Mouse (Mus musculus) macrophage (primary cell): ENCODE data around the gene Csdc2. TPM values are rescaled to one million over a fixed set of nuclear protein-coding genes. Genes with fewer than 3 reads are reported as not detected.
"Not testable (repeated sequence)": the region's sequence is repeated elsewhere in the genome, so short reads cannot be mapped to it uniquely, and the experiment has no call there.

ENCODE experiments used
- H3K27ac ChIP-seq: fragments of 350-480 bp; formaldehyde crosslinking; 2 replicates; pipeline ENCODE4 v1.9.0; 2021
- H3K36me3 ChIP-seq: fragments of 350-480 bp; formaldehyde crosslinking; 2 replicates; pipeline ENCODE4 v1.9.0; 2021; ENCODE audit errors: inconsistent target
- H3K4me3 ChIP-seq: fragments of 350-480 bp; formaldehyde crosslinking; 2 replicates; pipeline ENCODE4 v1.9.0; 2021; ENCODE audit errors: inconsistent target
- H3K79me2 ChIP-seq: fragments of 350-480 bp; formaldehyde crosslinking; 2 replicates; pipeline ENCODE4 v1.9.0; 2021; ENCODE audit errors: inconsistent target
- WGBS: methylation state at CpG from one replicate; pipeline ENCODE4 v1.1.7; 2026; ENCODE audit warnings: inconsistent platforms; ENCODE audit not compliant: missing documents; 5-methylcytosine and 5-hydroxymethylcytosine counted together
- polyA plus RNA-seq: library from polyadenylated mRNA; stranded (reverse); fragments of 250-400 nt; gene quantifications from 3 replicates; pipeline ENCODE4 v1.2.4, GENCODE M21; 2018; ENCODE audit warnings: inconsistent platforms
- total RNA-seq, 78 experiments: library from RNA; depleted of rRNA; stranded (reverse); fragments of 250-400 nt; gene quantifications; 1 replicate in 9 of 78; 2 replicates in 24 of 78; 3 replicates in 43 of 78; 4 replicates in 2 of 78; pipeline ENCODE4 v1.2.4; 2018; ENCODE audit warnings: inconsistent platforms in 56 of 78

The Csdc2 gene
- total RNA-seq (2018; cell fraction: chromatin; rRNA removed): under 1 TPM in 1 of 26 experiments, not detected in 25; 0.63 TPM
- total RNA-seq (2018; cell fraction: cytosol; rRNA removed): under 1 TPM in 13 of 26 experiments, not detected in 13; 0.04 to 0.22 (median 0.09) TPM
- under 1 TPM in 1 of 26 experiments, not detected in 25; 0.77 TPM for total RNA-seq (2018; cell fraction: nucleus; rRNA removed)
- 0.10 TPM in 1 of 3 replicates, not detected in the others for polyA plus RNA-seq

DNA sequence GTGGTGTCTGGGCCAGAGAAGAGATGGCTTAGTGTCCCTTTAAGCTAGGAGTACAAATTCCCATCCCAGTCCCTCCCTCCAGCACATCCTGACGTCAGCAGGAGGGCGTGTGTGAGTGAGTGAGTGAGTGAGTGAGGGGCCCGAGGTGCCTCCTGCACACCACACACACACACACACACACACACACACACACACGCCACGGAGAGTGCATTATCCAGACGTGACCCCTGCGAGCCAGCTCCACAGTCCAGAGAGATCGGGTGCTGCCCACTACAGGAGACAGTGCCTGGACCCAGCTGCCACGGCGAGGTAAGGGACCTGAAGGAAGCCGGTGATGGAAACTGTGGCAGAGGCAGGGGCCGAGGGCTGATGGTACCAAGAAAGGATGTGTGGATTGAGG lies at the start of gene Csdc2:
TSS of gene Csdc2 (plus strand) at position 81 of the 400 bp plus-strand sequence.
- H3K4me3 ChIP-seq: no peak within 1 kb of the TSS
- no peak within 1 kb of the TSS for H3K27ac ChIP-seq

DNA sequence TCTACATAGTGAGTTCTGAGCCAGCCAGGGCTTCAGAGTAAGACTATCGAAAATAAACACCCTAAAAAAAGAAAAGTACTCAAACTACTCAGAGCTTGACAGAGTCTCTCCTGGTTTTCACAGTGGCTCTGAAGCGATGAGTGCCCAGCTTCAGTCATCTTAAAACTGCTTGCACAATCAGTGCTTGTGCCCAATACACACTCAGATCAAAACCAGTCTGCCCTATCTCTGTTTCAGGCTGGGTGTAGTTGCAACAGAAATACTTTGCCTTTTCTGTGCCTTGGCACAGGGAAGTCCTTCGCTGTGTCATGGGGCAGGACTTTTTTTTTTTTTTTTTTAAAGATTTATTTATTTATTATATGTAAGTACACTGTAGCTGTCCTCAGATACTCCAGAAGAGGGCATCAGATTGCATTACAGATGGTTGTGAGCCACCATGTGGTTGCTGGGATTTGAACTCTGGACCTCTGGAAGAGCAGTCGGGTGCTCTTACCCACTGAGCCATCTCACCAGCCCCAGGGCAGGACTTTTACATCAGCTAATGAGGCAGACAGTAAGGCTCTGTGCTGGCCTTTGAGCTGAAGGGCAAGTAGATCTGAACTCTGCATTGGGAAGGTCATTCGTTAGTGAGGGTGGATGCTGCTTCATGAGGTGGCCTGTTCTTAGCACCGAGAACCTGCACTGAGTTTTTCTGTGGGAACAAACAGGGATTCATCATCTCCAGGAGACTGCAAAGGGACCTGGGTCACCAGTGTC lies 49.6 kb upstream of the Csdc2 start:
- peaks cover 77% of the 10 kb centered on the region for H3K79me2 ChIP-seq
- 86% methylated on average over 6 of the region's 6 CpGs for WGBS
- 0 out of 2 replicates have a peak, but pooled peaks cover 11% of the 10 kb centered on the region for H3K36me3 ChIP-seq
- H3K4me3 ChIP-seq: no peak overlapping the region
- H3K27ac ChIP-seq: no peak overlapping the region

More for the DNA sequence above, at the start of gene Csdc2:
- no peaks in the 10 kb centered on the region for H3K36me3 ChIP-seq
- H3K79me2 ChIP-seq: no peaks in the 10 kb centered on the region
- 65% methylated on average over 10 of the region's 12 CpGs for WGBS

DNA sequence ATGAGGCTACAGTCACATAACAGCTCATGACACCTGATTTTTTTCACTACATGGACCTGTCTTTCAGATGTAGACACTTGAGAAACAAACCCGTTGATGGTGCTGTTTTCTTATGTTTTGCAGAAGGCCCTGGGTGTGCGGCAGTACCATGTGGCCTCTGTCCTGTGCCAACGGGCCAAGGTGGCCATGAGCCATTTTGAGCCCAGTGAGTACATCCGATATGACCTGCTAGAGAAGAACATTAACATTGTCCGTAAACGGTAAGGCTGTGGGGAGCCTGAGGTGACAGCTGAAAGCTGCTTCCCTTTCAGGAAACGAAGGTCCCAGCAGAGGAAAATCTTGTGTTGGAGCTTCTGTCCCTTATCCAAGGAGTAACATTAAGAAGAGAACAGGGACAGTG lies 47.4 kb upstream of the Csdc2 start:
- Histone ChIP-seq H3K27ac (no peak overlapping the region), H3K79me2 (peaks cover 55% of the 10 kb centered on the region), H3K4me3 (no peak overlapping the region), H3K36me3 (0 out of 2 replicates have a peak, but pooled peaks cover 16% of the 10 kb centered on the region)
- 94% methylated on average over 7 of the region's 7 CpGs for WGBS

GRCm38 (mm10) chr15:81891140-81891802 lies 45.3 kb upstream of the Csdc2 start:
- Histone ChIP-seq H3K27ac (no peak overlapping the region), H3K4me3 (no peak overlapping the region), H3K79me2 (peaks cover 34% of the 10 kb centered on the region), H3K36me3 (0 out of 2 replicates have a peak, but pooled peaks cover 30% of the 10 kb centered on the region)
- WGBS: 85% methylated on average over 7 of the region's 7 CpGs

DNA sequence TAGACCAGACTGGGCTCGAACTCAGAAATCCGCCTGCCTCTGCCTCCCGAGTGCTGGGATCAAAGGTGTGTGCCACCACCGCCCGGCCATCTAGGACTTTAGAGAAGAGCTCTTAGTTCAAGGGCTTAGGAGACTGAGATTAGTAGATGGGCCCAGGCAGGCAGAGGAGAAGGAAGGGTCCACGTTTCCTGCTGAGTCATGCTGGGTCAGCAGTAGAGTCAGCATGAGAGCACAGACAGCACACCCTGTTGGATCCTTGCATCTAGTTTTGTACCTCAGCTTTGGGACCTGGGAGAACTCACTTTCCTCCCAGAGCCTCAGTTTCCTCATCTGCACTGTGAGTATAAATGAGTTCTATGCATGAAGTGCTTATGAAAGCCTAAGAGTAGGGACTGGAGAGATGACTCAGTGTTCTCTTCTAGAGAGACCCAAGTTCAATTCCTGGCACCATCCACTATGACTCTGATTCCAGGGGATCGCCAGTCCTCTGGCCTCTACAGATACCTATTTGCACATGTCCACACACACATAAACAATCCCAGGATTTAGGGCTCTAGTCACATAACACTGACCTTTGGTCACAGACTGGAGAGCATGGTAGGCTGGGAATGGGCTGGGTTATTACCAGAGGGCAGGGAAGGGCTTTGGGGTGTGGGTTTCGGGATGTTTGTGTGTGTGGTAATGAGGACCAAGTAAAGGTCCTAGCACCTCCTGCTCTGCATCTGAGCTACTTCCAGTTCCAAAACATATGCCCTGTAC lies 44.6 kb upstream of the Csdc2 start:
- Histone ChIP-seq H3K27ac (no peak overlapping the region), H3K4me3 (no peak overlapping the region), H3K79me2 (peaks cover 27% of the 10 kb centered on the region), H3K36me3 (0 out of 2 replicates have a peak, but pooled peaks cover 32% of the 10 kb centered on the region)
- WGBS: 71% methylated on average over 5 of the region's 8 CpGs

GRCm38 (mm10) chr15:81894002-81894401 lies 42.6 kb upstream of the Csdc2 start:
- Histone ChIP-seq H3K79me2 (peaks cover 6% of the 10 kb centered on the region; the same call in 1 of the 2 replicates), H3K4me3 (no peak overlapping the region), H3K27ac (no peak overlapping the region), H3K36me3 (peaks cover 36% of the 10 kb centered on the region)
- 100% methylated on average over 1 of the region's 1 CpGs for WGBS

GRCm38 (mm10) chr15:81896407-81896806 lies 40.2 kb upstream of the Csdc2 start:
- H3K79me2 ChIP-seq: no peaks in the 10 kb centered on the region
- peaks cover 54% of the 10 kb centered on the region for H3K36me3 ChIP-seq
- no peak overlapping the region for H3K4me3 ChIP-seq
- H3K27ac ChIP-seq: no peak overlapping the region
- WGBS: 93% methylated on average over 2 of the region's 2 CpGs

- H3K27ac ChIP-seq: no peak overlapping the region
- WGBS: 91% methylated on average over 5 of the region's 5 CpGs
These were observed 38.8 kb upstream of the Csdc2 start for GRCm38 (mm10) chr15:81897607-81898285.

DNA sequence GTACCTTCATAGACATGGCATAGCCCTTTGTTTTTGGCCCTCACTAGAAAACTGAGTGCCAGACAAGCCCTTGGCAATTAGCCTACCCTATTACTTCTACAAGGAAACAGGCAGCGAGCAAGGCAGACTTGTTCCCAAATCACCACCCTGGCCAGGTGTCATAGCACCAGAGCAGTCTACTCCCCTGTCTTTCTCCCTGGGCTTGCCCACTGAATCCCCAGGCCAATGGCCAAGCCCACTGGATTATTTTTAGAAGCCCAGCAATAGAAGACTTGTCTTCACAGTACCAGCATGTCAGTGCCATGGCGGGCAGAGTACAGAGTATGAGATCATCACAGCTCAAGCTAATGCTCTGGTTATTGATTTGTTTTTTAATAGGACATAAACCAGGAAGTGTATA lies 37.8 kb upstream of the Csdc2 start:
- H3K27ac ChIP-seq: no peak overlapping the region
- WGBS: 86% methylated on average over 2 of the region's 2 CpGs
- H3K4me3 ChIP-seq: no peak overlapping the region
- no peaks in the 10 kb centered on the region for H3K79me2 ChIP-seq
- peaks cover 69% of the 10 kb centered on the region for H3K36me3 ChIP-seq

More at GRCm38 (mm10) chr15:81897607-81898285, 38.8 kb upstream of the Csdc2 start:
- peaks cover 59% of the 10 kb centered on the region for H3K36me3 ChIP-seq
- H3K4me3 ChIP-seq: no peak overlapping the region
- no peaks in the 10 kb centered on the region for H3K79me2 ChIP-seq

DNA sequence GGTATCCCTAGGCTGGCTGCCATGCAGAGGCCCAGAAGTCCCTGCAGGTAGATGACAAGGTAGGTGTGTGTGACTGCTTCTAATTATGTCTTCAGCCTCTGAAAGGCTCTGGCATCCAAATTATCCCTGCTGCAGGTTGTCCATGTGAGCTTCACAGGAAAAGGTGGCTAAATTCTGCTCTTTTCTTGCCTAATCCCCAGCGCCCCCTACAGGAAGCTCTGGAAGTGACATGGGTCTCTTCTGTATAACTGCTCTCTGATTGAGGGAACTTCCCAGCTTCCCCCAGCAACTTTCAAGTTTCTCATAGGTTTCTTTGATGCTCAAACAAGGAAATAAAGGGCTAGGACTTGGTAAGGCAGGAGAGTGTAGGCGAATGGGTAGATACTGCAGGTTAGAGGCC lies 31.6 kb upstream of the Csdc2 start:
- no peak overlapping the region for H3K4me3 ChIP-seq
- no peaks in the 10 kb centered on the region for H3K79me2 ChIP-seq
- WGBS: 46% methylated on average over 2 of the region's 2 CpGs
- H3K36me3 ChIP-seq: peaks cover 88% of the 10 kb centered on the region
- H3K27ac ChIP-seq: no peak overlapping the region

DNA sequence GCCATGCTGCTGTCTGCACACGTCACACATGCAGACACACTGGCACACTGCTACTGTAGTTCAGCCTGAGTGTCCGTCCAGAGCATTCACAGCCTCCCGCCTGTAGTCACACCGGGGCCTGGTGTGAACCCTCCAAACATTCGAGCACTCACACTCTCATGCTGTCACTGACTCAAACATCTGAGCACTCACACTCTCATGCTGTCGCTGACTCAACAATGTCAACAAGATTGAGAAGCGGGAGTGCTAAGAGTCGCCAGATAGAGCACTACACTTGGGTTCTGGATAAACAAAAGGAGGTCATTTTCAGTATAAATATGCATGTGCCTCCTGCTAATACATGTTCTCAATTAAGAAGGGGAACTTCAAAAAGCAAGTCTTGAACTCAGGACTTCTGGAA lies 28.6 kb upstream of the Csdc2 start:
- Histone ChIP-seq H3K79me2 (no peaks in the 10 kb centered on the region), H3K27ac (no peak overlapping the region), H3K36me3 (peaks cover 92% of the 10 kb centered on the region), H3K4me3 (no peak overlapping the region)
- 89% methylated on average over 8 of the region's 8 CpGs for WGBS

DNA sequence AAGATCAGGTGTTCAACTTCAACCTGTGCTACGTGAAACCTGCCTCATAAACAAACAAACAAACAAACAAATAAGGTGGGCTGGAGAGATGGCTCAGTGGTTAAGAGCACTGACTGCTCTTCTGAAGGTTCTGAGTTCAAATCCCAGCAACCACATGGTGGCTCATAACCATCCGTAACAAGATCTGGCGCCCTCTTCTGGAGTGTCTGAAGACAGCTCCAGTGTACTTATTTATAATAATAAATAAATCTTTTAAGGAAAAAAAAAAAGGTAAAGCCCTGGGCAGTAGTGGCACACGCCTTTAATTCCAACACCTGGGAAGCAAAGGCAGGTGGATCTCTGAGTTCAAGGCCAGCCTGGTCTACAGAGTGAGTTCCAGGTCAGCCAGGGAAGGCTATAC lies 27.8 kb upstream of the Csdc2 start:
- H3K4me3 ChIP-seq, H3K79me2 ChIP-seq, H3K27ac ChIP-seq: not testable (repeated sequence)
- peaks cover 92% of the 10 kb centered on the region for H3K36me3 ChIP-seq
- 94% methylated on average over 4 of the region's 4 CpGs for WGBS

DNA sequence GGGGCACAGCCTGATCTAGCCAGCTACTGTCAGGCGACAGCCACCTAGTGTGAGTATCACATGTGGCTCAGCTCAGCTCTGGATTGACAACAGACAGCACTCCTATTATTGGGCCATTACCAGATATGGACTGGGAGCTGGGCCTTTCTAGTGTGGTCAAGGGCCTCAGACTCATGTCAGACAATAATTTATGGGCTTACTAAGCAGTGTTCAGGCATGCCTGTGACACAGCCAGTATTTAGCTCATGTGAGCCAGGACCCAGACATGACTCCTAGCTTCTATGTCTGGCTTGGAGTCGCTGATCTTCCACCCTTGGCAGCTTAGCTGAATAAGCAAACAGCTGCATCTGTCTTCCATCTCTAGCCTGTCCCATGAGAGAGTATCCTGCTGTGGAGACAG lies 24.1 kb upstream of the Csdc2 start:
- Histone ChIP-seq H3K27ac (no peak overlapping the region), H3K79me2 (no peaks in the 10 kb centered on the region), H3K4me3 (no peak overlapping the region), H3K36me3 (peaks cover 86% of the 10 kb centered on the region)
- 93% methylated on average over 2 of the region's 2 CpGs for WGBS

GRCm38 (mm10) chr15:81914668-81915067 lies 21.9 kb upstream of the Csdc2 start:
- Histone ChIP-seq H3K4me3 (no peak overlapping the region), H3K79me2 (no peaks in the 10 kb centered on the region), H3K36me3 (peaks cover 70% of the 10 kb centered on the region), H3K27ac (no peak overlapping the region)
- WGBS: 82% methylated on average over 5 of the region's 5 CpGs
